Mouse (Mus musculus): ENCODE results near the gene Sdhc.
"Not testable (repeated sequence)": the region's sequence is repeated elsewhere in the genome, so short reads cannot be mapped to it uniquely, and the experiment has no call there.

Gene Sdhc

DNA sequence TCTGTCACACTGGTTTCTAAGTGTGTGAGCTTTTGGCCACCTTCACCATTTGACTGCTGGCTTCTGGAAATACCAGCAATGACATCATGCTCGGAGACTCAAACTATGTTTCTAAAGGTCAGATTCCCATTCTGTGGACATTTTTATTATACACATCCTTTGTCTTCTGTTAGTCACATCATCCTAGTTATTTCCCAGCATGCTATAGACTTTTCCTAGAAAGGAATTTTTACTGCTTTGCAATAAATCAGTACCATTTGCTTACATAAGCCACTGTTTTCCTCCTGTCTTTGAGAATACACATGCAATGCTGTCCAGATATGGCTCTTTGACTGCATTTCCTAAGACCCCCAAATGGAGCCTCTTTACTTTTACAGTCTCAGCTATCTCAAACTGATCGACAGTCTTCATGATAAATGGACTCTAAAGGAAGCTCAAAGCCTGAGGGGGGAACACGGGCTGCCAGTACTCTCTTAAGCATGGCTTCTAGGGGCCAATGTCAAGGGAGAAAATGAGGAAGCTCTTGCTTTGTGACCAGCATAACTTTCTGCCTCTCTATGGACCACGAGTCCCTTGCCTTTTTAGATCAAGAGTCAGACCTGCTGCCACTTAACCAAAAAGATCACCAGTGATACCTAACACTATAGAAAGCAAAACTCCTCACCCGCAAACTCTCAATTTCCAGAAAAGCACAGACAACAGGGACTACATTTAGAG is 15.4 kb upstream of the Sdhc start:
- DNase-seq: no peak

DNA sequence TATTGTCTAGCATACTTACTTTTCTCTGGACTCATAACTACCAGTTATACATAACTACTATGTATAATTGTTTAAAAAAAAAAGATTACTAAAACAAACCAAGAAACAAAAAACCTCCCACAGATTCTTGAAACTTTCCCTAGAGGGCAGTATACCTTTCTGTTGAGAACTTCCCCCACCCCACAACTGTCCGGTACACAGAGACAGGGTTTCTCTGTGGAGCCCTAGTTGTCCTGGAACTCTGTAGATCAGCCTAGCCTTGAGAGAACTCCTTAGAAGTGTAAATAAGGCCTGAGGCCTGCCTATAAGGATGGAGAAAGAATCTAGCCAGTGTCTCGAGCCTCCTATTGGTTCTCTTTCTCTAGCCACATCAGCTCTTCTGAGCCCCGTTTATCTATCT is 13.9 kb upstream of the Sdhc start:
- DNase-seq: peak; percentile 10

DNA sequence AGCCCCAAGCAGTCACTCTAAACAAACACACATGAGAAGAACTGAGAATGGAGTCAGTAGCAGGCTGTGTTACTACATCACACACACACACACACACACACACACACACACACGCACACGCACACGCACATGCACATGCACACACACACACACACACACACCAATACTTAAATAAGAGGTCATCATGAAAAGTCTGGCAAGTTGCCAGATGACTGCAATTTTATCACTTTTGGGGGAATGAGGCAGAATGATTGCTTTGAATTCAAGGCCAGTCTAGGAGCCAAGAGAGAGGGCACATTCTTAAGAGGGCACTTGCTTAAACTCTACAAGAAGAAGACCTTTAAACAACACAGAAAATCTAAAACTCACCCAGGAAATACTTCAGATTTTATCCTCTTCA is 12.1 kb upstream of the Sdhc start:
- no peak for DNase-seq

DNA sequence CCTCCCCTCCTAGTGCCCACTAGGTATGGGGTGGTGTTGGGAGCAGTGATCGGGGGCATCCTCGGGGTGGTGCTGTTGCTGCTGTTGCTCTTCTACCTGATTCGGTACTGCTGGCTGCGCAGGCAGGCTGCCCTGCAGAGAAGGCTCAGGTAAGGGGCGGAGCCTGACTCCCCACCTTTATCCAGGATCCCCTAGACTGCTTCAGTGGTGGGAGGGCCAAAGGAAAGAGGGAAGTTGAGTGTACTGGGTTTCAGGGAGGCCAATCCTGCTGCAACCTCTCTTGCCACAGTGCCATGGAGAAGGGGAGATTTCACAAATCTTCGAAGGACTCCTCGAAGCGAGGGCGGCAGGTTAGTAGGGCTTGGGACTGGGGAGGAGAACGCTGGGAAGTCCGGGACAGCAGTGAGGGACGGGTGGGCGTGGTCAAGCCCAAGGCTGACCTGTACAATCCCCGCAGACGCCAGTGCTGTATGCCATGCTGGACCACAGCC is 9.1 kb upstream of the Sdhc start:
- peak; percentile 27 for DNase-seq

DNA sequence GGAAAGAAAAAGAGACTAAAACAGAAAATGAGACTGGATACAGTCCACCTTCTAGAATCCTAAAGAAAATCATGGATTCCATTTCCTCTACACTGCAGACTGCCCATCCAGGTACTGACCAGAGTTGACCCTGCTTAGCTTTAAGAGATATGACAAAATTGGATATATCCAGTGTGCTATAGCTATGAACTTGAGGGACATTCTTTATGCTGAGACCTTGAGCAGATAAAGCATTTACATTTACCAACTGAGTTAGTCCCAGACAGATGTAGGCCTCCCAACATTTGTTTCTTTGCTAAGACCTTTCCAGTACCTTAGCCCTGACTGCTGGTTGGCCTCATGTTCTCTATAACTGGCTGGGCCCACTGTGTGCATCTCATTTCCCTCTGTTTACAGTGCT is 7.6 kb upstream of the Sdhc start:
- DNase-seq: no peak

DNA sequence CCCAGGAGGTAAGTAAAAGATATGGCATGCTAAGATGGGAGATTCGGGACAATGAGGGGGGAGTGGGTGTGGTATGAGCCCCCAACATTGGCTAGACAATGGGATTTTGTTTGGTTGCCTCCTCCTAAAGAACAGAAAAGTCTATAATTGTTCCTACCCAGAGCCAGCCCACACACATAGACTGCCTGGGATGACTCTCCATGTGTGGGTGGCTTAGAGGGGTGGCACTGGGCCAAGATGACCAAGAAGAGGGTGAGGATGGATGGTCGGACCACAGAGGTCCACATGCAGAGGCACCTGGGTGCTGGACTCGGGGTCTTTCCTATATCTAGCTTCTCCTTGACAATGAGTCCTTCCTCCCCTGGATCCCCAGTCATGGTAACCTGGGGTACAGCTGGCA is 6.2 kb upstream of the Sdhc start:
- DNase-seq: no peak

DNA sequence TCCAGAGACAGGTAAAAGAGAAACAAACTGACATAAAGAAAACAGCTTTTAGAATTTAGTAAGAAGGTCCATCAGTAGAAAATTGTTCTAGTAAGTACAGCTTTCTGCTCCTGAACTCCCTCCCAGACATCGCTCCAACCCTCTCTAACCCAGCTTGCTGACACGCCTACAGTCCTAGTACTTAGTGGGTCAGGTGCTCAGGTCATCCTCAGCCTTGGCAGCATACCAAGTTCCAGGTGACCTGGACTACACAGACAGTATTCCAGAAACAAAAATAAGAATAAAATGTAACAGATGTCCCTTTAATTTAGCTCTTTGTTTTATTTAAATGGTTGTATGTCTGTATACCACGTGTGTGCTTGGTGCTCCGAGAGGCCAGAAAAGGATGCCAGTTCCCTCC is 1.6 kb upstream of the Sdhc start:
- DNase-seq: peak; percentile 35

DNA sequence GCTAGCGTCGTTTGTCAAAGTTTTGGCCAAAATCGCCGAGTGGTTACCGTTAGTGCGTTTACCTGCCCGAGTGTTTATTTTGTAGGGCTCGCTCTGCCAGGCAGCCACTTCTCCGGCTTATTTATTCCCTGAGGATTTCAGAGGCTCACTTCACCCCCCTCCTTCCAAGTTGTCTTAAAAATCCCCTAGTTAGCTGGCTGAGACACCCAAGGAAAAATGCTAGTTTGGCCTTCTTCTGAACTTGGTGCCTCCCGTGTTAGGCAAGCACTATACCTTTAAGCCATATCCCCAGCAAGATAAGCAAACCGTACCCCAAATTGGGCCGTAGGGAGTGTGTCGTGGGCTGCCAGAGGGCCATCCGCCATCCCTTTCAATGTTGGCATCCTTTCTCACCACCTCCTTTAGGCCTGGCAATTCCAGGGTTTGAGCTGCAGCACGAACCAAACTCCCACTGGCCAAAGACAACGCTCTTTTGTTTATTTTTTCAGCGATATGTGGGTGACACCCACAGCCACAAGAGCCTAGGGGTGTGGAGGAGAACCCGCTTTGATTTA is 512 bp upstream of the Sdhc start:
- DNase-seq: no peak

DNA sequence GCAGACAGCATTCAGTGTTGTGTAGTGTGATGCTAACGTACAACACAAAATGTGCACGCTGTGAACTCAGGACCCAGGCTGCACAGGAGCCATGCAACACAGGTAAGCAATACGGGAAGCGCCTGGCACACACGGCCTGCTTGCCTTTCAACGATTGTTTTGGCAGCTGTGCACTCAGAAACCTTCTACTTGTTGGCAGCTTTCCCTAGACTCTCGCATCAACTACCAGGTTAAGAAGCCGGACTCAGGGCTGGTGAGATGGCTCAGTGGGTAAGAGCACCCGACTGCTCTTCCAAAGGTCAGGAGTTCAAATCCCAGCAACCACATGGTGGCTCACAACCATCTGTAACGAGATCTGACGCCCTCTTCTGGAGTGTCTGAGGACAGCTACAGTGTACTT is 7.4 kb downstream of the Sdhc start:
- peak; percentile 75 for DNase-seq

DNA sequence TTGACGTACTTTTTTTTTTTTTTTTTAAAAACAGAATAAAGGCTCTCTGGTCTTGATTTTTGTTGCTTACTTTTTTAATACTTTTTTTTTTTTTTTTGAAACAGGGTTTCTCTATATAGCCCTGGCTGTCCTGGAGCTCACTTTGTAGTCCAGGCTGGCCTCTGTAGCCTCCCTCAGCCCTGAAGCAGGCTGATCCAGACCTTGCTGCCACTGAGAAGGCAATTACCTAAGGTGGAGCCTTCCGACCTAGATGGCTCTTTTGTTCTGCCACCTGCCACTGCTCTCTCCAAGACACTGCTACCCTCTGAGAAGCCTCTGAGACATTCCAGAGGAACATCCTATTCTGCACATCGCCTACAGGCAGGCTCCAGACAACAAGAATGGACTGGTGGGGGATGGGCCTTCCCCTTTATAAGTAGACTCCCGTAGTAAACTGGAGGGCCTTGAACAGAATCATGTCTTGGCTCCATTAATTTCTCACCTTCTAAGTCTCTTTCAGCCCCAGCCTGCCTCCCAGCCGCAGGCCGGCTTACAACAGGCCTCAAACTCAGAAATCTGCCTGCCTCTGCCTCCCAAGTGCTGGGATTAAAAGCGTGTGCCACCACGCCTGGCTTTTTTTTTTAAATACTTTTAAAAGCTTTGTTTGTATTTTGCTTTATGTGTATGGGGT is 12.8 kb downstream of the Sdhc start:
- DNase-seq: not testable (repeated sequence)

DNA sequence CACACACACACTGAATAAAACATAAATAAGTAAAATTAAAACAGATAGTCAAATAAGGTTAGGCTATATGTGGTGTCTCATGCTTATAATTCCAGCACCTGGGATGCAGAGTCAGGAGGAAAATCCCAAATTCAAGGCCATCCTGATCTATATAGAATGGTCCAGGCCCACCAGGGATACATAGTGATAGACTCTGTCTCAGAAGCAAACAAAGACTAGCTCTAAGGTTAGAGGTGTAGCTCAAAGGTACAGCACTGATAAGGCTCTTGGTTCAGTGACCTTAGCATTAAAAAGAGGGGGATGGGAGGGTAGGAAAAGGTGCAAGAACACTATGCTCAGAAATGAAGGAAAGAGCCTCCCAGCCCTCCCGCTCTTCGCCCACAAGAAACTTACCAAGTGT is 14.8 kb downstream of the Sdhc start:
- DNase-seq: no peak

DNA sequence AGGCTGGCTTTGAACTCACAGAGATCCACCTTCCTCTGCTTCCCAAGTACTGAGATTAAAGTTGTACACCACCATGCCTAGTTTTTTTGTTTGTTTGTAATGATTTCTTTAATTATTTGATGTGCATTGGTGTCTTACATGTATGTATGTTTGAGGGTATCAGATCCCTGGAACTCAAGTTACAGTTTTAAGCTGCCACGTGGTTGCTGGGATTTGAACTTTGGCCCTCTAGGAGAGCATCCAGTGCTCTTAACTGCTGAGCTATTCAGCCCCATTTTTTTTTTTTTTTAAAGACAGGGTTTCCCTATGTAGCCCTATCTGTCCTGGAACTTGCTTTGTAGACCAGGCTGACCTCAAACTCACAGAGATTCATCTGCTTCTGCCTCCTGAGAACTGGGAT is 19.4 kb downstream of the Sdhc start:
- peak; percentile 18 for DNase-seq

DNA sequence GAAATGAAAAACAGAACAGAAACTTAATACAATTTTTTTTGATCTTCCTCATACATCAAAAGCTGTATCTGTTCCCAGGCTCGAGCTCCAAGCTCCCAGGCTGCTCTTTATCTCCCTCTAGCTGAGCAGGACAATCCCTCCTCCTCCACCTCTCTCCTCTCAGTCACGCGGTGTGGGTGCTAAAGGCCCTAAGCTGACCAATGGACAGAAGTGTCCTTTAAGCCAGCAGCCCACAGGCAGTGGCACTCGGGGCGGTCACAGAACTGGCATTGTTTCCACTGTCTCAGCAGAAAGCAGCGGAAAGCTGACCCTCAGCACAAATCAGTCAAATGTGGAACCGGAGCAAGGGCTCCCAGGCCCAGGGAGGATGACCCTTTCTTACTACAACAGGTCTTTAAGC is 21.2 kb downstream of the Sdhc start:
- peak; percentile 70 for DNase-seq

DNA sequence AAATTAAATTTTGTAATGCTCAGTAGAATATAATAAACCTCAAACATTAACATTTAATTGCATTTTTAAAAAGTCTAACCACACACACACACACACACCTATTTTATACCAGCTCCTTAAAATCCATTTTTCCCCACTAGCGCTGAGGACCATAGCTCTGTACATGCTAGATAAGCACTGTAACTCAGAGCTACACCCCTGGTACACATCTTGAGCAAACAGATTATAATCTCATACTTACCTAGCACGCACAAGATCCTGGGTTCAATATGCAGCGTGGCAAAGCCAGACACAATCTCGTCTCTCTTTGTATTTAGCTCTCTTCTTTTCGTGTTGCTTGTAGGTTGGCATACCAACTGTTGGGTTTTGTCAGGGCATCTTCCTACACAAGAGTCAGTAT is 26.0 kb downstream of the Sdhc start:
- no peak for DNase-seq

DNA sequence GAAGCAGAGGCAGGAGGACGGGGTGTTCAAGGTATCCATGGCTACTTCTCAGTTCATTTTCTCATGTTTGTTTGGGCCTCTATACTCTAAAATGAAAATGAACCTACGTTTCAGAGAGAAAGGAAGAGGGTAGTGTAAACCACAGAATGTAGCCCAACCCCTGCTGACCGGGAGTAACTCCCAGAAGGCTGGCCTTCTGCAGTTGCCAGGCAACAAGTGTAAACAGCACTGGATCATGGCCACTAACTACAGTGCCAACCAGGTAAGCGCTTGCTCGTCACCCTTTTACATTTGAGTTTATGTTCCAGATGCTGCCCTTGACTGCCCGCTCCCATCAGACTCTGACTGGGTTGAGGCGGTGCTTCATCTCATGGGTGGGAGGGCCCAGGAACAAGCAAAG is 27.5 kb downstream of the Sdhc start:
- peak; percentile 52 for DNase-seq

DNA sequence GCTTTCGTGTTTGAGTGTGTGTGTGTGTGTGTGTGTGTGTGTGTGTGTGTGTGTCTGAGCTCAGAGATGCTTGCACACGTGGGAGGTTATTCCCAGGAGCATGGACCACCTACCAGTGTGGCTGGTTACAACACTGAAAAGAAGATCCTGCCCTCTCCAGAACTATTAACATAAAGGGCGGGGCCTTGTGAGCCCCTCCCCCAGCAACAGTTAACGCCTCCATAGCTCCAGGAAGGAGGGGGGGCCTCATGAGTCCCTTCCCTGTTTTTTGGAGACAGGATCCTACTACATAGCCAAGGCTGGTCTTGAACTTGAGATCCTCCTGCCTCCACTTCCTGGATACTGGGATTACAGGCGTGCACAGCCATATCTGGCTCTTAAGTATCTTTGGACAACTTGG is 28.6 kb downstream of the Sdhc start:
- no peak for DNase-seq

DNA sequence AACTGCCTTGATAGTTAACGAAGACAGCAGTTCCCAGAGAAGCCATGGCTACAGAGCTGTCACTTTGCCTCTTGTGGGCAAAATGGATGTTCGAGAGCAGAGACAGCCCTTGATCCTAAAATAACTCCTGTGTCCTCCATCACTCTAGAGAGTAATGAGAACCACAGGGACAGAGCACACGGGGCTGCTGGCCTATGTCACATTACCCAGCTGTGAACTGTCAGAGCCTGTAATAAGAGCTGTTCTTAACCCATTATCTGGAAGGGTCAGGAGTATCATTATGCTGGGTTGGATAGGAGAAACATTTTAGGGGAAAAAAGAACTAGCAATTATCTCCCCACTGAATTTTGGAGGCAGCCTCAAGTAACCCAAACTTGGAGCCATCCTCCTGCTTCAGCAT is 29.5 kb downstream of the Sdhc start:
- no peak for DNase-seq

DNA sequence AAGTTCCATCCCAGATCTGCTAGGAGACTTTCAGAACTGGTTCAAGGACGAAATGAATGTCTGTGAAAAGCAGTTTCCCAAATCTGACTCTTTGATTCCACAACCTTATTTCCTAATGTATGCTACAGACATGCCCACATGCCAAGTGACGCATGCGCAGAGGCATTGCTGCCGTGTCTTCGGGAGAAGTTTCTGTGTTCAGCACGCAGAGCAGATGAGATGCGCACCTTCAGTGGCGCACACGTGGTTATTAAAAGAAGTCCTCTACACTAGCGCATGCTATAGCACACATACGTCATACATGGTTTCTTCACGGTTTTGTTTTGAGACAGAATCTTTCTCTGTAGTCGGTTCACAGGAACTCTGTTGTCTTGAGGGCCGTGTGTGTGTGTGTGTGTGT is 31.0 kb downstream of the Sdhc start:
- no peak for DNase-seq

DNA sequence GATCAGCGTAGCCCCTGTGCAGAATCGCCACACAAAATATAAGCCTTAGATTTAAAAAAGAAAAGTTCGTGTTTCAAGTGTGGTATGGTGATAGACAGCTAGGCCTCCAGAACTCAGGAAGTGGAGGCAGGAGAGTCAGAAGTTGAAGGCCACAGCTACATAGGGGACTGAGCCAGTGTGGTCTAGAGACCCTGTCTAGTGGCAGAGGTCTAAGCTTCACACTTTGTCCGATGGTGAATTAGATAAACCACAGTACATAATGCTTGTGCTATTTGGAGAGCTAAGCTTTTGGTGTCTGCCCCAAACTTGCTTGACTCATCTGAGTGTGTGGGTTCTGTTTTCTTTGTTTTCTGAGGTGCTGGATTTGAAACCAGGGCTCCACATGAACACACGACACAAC is 31.4 kb downstream of the Sdhc start:
- DNase-seq: no peak

DNA sequence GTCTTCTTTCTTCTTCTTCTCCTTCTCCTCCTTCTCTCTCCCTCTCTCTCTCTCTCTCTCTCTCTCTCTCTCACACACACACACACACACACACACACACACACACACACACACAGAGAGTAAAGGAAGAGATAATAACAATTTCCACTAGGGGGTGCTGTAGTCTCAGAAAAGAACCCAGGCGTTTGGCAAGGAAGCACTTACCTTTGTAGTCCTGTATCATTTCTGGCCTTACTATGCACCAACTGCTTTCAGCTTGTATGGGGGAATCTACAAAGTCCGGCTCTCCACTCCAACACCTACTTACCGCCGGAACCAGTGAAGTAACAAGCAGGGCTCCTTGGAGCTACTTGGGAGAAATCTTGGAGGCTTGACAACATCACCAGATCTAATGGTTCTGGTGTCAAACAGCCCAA is 32.1 kb downstream of the Sdhc start:
- DNase-seq: peak; percentile 48

DNA sequence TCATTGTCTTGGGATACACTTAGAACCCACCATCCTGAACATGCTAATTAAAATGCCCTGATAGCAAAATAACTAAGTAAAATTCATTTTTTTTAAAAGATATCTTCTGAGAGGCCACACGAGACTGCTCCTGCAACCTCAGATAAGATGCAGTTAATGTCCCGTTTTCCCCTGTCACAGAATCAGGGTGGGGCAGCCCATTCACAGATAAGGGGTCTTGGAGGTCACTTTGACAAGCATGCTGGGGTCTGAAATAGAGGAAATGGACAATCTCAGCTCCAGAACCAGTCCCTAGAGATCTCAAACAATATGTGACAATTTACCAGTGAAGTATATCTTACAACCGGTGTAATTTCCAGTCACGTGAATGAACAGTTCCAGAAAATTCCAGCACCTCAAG is 34.1 kb downstream of the Sdhc start:
- no peak for DNase-seq

DNA sequence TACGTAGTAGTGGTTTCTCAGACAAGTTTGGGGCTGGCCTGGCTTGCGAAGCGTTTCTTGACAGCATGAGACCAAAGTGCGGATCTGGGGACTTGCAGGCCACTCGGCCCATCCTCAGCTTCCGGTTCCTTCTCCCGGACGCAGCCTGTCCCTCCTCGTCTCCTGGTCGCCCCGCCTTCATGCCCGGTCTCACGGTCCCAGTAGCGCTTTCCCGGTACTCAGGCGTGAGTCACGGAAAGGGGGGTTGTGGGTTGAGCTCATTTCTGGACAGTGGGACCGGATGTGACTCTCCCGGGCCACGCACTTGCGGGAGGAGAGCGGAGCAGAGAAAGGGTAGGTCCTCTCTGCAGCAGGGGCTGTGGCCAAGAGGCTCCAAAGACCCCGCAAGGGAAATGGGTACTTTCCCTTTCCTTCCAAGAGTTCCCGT is 36.5 kb downstream of the Sdhc start, which contains the start of gene Cfap126:
Gene Cfap126 (plus strand): TSS at position 46 of the 427 bp plus-strand sequence.
- peak; percentile 88 for DNase-seq

DNA sequence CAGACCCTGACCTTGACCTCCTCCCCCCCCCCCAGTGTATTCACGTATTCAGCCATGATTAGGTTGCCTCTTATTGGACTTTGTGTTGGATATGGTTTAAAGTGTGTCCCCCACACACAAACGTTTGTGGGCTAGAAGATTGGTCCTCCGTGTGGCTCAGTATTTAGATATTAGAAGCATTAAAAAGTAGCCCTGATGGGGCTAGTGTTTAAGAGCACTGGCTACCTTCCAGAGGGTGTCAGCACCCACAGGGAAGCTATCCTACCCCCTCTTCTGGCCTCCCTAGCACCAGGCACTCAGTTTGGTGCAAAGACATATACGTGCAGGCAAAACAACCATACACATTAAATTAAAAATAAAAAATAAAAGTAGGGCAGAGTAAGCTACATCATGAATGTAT is 37.4 kb downstream of the Sdhc start:
- no peak for DNase-seq

Data from kidney, adult 18-20 months (tissue).